In the genomic region with DNA sequence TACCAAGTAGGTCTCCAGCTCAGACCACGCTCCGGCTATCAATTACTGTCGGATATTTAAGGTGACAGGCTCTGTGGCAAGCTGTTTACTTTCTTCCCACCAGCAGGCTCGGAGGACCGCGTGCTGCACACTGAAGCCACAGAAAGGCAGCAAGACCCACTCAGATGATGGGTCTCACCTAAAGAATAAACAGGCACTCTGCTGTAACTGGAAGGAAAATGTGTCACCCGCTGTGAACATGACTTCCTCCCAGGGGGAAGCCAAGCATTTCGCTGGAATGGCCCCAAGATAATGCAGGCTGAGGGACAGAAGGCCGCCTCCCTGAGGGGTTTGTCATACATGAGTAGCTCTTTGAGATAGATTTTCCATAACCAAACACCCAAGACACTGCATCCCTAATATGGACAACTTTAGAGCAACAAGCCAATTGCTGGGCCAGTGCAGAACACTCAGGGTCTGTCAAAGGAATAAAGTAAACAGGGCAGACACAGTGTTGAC, we compare ENCODE assay signal across 10 mouse cellular contexts.
DNase-seq lines count a peak whose midpoint lies in the region; ATAC-seq lines count a peak whose summit lies in the region.
"Had no signal": no experiment of that assay in that cellular context is flagged by ENCODE, and none has a peak within 500 bp of the region (broad histone marks: within the 10 kb centered on the region; RNA-seq: fewer than 3 reads in every experiment).

No protein-coding gene starts in this region.

- DNase-seq in cerebellum, postnatal 25 days, result peak; percentile 26 to 36
- DNase-seq in cerebellum, adult 11-12 months, result no peak
- peak; percentile 24 for DNase-seq in neural tube, embryonic 10.5 days (ENCODE audit: extremely low spot score, low spot score)
- peak; percentile 18 to 58 for DNase-seq in lung, postnatal 4 days
- DNase-seq in urinary bladder, postnatal 4 days (ENCODE audit: low spot score in 2 of 2), result no peak
- DNase-seq in MN1 (ENCODE audit: low spot score), result no peak
- no peak for DNase-seq in adrenal gland, postnatal 25 days

- ATAC-seq in neural tube, embryonic 15.5 days (ENCODE audit: low FRiP score), result no peak

- H3K27ac ChIP-seq in neural tube, embryonic 15.5 days (replicated peaks), result no peak overlapping the region
- H3K27ac ChIP-seq: embryonic facial prominence, embryonic 13.5 days; liver, embryonic 14.5 days had no signal

- no peak overlapping the region for H3K4me3 ChIP-seq in neural tube, embryonic 15.5 days (replicated peaks)
- H3K4me3 ChIP-seq: embryonic facial prominence, embryonic 13.5 days had no signal

- 16% methylated on average over 9 of the region's 9 CpGs for WGBS in neural tube, embryonic 15.5 days

- H3K4me2 ChIP-seq in neural tube, embryonic 15.5 days, result no peak overlapping the region
- H3K4me2 ChIP-seq: embryonic facial prominence, embryonic 13.5 days had no signal

- H3K9ac ChIP-seq in neural tube, embryonic 15.5 days (replicated peaks), result no peak overlapping the region
- H3K9ac ChIP-seq: embryonic facial prominence, embryonic 13.5 days; liver, embryonic 14.5 days had no signal

- H3K4me1 ChIP-seq in neural tube, embryonic 15.5 days, result peaks cover 8% of the 10 kb centered on the region
- H3K4me1 ChIP-seq: embryonic facial prominence, embryonic 13.5 days had no signal

- no peaks in the 10 kb centered on the region for H3K27me3 ChIP-seq in neural tube, embryonic 15.5 days (replicated peaks)
- H3K27me3 ChIP-seq: embryonic facial prominence, embryonic 13.5 days had no signal

- H3K36me3 ChIP-seq in neural tube, embryonic 15.5 days, result no peaks in the 10 kb centered on the region
- H3K36me3 ChIP-seq: embryonic facial prominence, embryonic 13.5 days had no signal

- H3K9me3 ChIP-seq in neural tube, embryonic 15.5 days (replicated peaks), result no peaks in the 10 kb centered on the region
- H3K9me3 ChIP-seq: embryonic facial prominence, embryonic 13.5 days had no signal

Comparison
In these comparisons a context has a peak if more than half of its experiments do, and no peak if none do; other contexts are left out.
1. DNase-seq: peak in cerebellum, postnatal 25 days (2 of 2), neural tube, embryonic 10.5 days (single experiment) and lung, postnatal 4 days (2 of 2); none in cerebellum, adult 11-12 months (single experiment), urinary bladder, postnatal 4 days (0 of 2), MN1 (single experiment) and adrenal gland, postnatal 25 days (single experiment).